Mouse (Mus musculus) kidney, embryonic 15.5 days (tissue): ENCODE data around the gene Clpx. TPM values are rescaled to one million over a fixed set of nuclear protein-coding genes. Genes with fewer than 3 reads are reported as not detected.

Experiments used
- ATAC-seq: fragments of 200-750 bp; cut with Nextera tagmentation; replicated peaks from 2 replicates; pipeline ENCODE4 v1.8.0; 2017; ENCODE audit warnings: moderate TSS enrichment; ENCODE audit not compliant: low FRiP score
- H3K27ac ChIP-seq: fragments of 300-500 bp; sonication (generic); 2 replicates; pipeline ENCODE4 v1.5.1; 2015; ENCODE audit warnings: mild to moderate bottlenecking, inconsistent platforms
- H3K27me3 ChIP-seq: fragments of 300-500 bp; sonication (generic); 2 replicates; pipeline ENCODE4 v1.6.1; 2015; ENCODE audit warnings: inconsistent platforms
- H3K36me3 ChIP-seq: fragments of 300-500 bp; sonication (generic); 2 replicates; pipeline ENCODE4 v1.6.1; 2015; ENCODE audit warnings: inconsistent platforms
- H3K4me1 ChIP-seq: fragments of 300-500 bp; sonication (generic); 2 replicates; pipeline ENCODE4 v1.6.1; 2015; ENCODE audit warnings: inconsistent platforms
- H3K4me2 ChIP-seq: fragments of 300-500 bp; sonication (generic); 2 replicates; pipeline ENCODE4 v1.6.1; 2015; ENCODE audit warnings: moderate library complexity, mild to moderate bottlenecking, inconsistent platforms
- H3K4me3 ChIP-seq: fragments of 300-500 bp; sonication (generic); replicated peaks from 2 replicates; pipeline ENCODE4 v1.5.1; 2015; ENCODE audit warnings: mild to moderate bottlenecking, inconsistent platforms
- H3K9ac ChIP-seq: fragments of 300-500 bp; sonication (generic); 2 replicates; pipeline ENCODE4 v1.6.1; 2015; ENCODE audit warnings: mild to moderate bottlenecking, inconsistent platforms
- H3K9me3 ChIP-seq: fragments of 300-500 bp; sonication (generic); replicated peaks from 2 replicates; pipeline ENCODE4 v1.6.1; 2016; ENCODE audit warnings: inconsistent platforms
- WGBS: fragments of 180-500 bp; shearing (Covaris S2); methylation state at CpG from one replicate; pipeline ENCODE4 v1.1.7; 2015; ENCODE audit warnings: mixed read lengths; 5-methylcytosine and 5-hydroxymethylcytosine counted together
- polyA plus RNA-seq: library from polyadenylated mRNA; unstranded; fragments of >200 nt; fragmentation: Nextera tagmentation; extraction: Ambion mirVana; gene quantifications from 2 replicates; pipeline ENCODE4 v1.2.1, GENCODE M21; 2015

Clpx gene
- polyA plus RNA-seq, 1 experiment from 2014 or later = 50.6 TPM

DNA sequence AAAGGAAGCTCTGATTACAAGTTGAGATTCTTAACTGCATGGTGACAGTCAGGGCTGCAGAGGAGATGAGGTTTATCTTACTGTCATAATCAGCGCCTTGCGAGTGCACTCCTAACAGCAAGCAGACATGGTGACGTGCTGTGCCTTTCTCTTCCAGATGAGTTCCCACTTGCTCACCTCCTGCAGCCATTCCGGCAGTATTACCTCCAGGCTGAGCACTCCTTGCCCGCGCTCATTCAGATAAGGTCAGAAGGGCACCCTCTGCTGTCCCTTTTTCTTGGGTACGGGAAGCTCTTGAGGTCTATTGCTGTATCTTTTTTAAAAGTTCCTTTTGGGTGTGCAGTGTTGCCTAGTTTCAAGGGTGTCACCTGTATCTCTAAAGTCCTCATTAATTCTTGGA lies 62.5 kb downstream of the Clpx start:
- no peaks in the 10 kb centered on the region for H3K27me3 ChIP-seq
- no peak overlapping the region for H3K4me2 ChIP-seq
- no peak overlapping the region for H3K4me3 ChIP-seq
- H3K36me3 ChIP-seq = peaks cover 74% of the 10 kb centered on the region
- H3K4me1 ChIP-seq = no peaks in the 10 kb centered on the region
- no peaks in the 10 kb centered on the region for H3K9me3 ChIP-seq
- WGBS = 87% methylated on average over 7 of the region's 7 CpGs
- ATAC-seq = no peak
- no peak overlapping the region for H3K27ac ChIP-seq
- H3K9ac ChIP-seq = no peak overlapping the region

DNA sequence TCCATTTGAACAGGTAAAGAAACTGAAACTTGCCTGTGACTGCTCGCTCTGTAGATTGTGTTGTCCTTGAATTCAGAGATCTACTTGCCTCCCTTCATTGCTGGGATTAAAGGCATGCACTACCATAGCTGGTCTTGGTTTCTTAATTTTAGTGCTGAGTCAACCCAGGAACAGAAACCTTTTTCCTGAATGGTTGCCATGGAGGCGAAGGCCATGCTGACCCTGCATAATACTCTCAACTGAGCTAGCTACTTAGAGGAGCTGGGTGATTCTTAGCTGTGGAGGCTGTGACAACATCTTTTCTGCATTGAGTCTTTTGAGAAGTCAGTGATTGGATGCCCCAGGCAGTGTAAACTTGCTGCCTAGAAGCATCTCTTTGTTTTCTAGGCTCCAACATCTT lies 62.9 kb downstream of the Clpx start:
- 96% methylated on average over 2 of the region's 2 CpGs for WGBS
- Histone ChIP-seq H3K27me3 (no peaks in the 10 kb centered on the region), H3K27ac (no peak overlapping the region), H3K9ac (no peak overlapping the region), H3K9me3 (no peaks in the 10 kb centered on the region), H3K4me2 (no peak overlapping the region), H3K4me1 (no peaks in the 10 kb centered on the region), H3K4me3 (no peak overlapping the region), H3K36me3 (peaks cover 78% of the 10 kb centered on the region)
- no peak for ATAC-seq

DNA sequence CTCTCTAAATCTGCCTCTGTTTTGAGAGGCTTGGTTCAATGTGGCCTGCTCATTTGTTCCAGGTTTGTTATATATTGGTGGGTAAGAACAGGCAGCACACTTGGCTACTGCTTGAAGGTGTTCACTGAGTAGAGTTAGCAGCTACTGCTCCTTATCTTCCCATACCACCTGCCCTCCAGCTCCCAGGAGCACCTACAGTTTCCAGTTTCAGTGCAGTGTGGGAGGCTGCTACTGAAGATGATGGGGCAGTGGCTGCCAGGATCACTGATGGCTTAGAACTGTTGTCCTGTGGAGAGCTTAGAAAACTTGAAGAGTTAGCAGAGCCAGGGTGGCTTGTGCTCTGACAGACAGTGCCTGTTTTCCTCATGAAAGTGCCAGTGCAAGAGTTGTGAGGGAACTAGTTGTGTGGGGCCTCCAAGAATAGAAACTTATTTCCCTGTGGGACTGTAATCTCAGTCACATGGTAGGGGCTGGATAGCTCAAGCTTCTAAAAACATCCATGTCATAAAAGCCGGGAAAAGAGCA lies 65.0 kb downstream of the Clpx start:
- peaks cover 5% of the 10 kb centered on the region; the same call in 1 of the 2 replicates for H3K4me1 ChIP-seq
- H3K9ac ChIP-seq = no peak overlapping the region
- no peak for ATAC-seq
- H3K4me2 ChIP-seq = no peak overlapping the region
- WGBS = 88% methylated on average over 1 of the region's 1 CpGs
- peaks cover 84% of the 10 kb centered on the region for H3K36me3 ChIP-seq
- no peaks in the 10 kb centered on the region for H3K27me3 ChIP-seq
- H3K27ac ChIP-seq = no peak overlapping the region
- H3K4me3 ChIP-seq = no peak overlapping the region
- H3K9me3 ChIP-seq = no peaks in the 10 kb centered on the region

DNA sequence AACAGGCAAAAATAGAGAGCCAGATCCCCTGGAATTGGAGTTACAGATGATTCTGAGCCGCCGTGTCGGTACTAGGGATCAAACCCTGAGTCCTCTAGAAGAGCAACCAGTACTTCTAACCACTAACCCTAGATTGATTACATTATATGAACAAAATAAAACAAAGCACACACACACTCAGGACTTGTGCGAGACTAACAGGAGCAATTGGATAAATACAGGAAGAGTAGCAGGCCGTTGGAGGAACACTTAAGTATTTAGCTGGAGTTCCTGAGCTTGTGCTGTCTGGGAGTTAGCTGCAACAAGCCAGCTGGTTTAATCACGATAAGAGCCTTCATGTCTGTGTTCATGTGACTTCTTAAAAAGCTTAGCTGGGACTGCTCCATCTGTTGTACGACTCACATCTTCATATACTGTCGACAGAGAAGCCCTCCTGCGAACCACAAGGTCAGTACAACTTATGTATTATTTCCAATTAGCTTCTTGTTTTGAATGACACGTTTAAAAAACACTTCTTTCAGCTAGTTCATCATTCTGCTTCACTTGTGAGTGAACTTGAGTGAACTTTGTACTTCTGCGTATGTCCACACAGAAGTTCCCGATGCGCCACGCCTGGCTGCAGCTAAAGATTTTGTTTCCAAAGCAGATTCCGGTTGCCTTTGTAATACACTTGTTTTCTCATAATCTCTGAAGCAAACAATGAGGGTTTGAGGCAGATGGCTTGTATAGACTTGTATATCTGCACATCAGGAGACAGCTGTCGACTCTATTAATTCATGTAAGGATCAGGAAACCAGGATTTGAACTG lies 66.8 kb downstream of the Clpx start, which contains the start of gene Ubap1l:
Ubap1l (plus strand) TSS at position 401 of the 808 bp plus-strand sequence.
- H3K36me3 ChIP-seq = peaks cover 74% of the 10 kb centered on the region
- ATAC-seq = no peak

DNA sequence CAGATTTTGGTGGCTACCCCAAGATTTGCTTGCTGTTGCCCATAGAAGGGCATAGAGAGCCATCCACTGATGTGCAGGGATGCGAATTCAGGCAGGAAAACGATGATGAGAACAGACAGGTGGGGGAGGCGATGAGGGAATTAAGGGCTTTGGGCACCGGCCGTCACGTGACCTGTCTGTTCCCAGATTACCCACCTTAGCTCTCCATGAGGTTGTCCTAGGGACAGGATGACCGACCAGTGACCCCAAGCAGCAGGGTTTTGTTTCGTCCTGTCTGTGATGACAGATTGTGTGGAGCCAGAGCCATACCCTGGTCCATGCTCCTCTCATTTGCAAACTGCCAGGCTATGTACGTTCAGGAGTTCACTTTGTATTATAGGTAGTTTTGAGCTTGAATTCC lies 69.6 kb downstream of the Clpx start:
- Histone ChIP-seq H3K9me3 (no peaks in the 10 kb centered on the region), H3K27me3 (no peaks in the 10 kb centered on the region), H3K4me3 (no peak overlapping the region), H3K36me3 (peaks cover 46% of the 10 kb centered on the region), H3K27ac (no peak overlapping the region), H3K9ac (no peak overlapping the region), H3K4me1 (peaks cover 5% of the 10 kb centered on the region; the same call in 1 of the 2 replicates), H3K4me2 (no peak overlapping the region)
- no peak for ATAC-seq
- WGBS = 33% methylated on average over 9 of the region's 9 CpGs

More for the DNA sequence above, 66.8 kb downstream of the Clpx start, which contains the start of gene Ubap1l:
- 89% methylated on average over 16 of the region's 16 CpGs for WGBS
- Histone ChIP-seq H3K9me3 (no peaks in the 10 kb centered on the region), H3K9ac (no peak within 1 kb of the TSS), H3K4me2 (no peak within 1 kb of the TSS), H3K27ac (no peak within 1 kb of the TSS), H3K27me3 (no peaks in the 10 kb centered on the region), H3K4me1 (peaks cover 5% of the 10 kb centered on the region; the same call in 1 of the 2 replicates), H3K4me3 (no peak within 1 kb of the TSS)

DNA sequence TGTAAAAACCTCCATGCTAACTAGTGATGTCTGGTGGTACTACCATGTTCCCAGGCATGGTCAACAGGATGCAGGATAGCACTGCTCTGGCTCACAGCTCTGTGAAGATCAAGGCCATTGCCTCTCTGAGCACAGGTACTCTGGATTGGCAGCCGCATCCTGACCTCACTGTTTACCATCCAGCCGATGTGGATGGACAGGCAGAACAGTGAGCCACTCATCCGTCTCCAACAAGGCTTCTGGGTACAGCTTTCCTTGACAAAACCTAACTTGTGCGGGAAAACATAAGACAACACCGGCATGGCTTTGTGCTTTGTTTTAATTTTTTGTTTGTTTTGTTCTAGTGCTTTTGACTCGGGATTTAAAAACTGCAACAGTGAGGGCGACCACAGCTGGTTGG lies 71.7 kb downstream of the Clpx start:
- Histone ChIP-seq H3K9ac (no peak overlapping the region), H3K4me3 (no peak overlapping the region), H3K36me3 (peaks cover 26% of the 10 kb centered on the region), H3K27me3 (no peaks in the 10 kb centered on the region), H3K4me1 (peaks cover 5% of the 10 kb centered on the region; the same call in 1 of the 2 replicates), H3K4me2 (no peak overlapping the region), H3K9me3 (no peaks in the 10 kb centered on the region), H3K27ac (no peak overlapping the region)
- ATAC-seq = no peak
- WGBS = 89% methylated on average over 7 of the region's 7 CpGs

DNA sequence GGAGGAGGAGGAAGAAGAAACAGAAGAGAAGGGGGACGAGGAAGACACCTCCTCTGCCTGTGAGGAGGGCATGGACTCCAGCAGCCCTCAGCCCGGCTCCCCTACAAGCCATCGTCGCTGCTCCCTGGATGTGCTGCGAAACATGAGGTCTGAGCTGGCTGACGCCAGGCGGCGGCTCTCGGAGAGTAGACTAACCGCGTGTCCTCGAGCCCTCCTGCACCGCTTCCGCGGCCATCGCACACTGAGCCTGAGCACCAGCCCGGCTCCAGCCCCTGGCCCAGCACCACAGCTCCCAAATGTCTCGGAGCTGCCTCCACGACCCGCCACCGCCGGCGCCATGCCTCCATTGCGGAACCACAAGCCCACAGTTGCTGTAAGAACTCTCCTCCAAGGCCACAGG lies 77.7 kb downstream of the Clpx start:
- H3K36me3 ChIP-seq = 0 out of 2 replicates have a peak, but pooled peaks cover 4% of the 10 kb centered on the region
- 82% methylated on average over 24 of the region's 24 CpGs for WGBS
- H3K27ac ChIP-seq = no peak overlapping the region
- H3K4me2 ChIP-seq = no peak overlapping the region
- no peaks in the 10 kb centered on the region for H3K27me3 ChIP-seq
- H3K9ac ChIP-seq = no peak overlapping the region
- ATAC-seq = no peak
- no peaks in the 10 kb centered on the region for H3K9me3 ChIP-seq
- no peak overlapping the region for H3K4me3 ChIP-seq
- H3K4me1 ChIP-seq = no peaks in the 10 kb centered on the region

DNA sequence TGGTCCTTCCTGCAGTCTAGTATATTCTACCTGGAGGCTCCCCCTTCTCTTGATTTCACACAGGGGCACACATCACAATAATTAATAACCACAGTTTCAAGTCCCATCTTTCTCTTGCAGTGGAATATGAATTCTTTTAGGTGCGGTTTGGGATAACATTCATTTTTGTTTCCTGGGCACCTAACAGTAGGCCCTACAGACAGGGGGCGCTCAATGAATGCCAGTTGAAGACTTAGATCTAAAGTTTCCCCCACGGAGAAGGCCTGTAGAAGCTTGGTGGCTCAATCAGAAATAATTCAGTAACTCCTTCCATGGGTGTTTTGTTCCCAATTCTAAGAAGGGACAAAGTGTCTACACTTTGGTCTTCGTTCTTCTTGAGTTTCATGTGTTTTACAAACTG lies 78.4 kb downstream of the Clpx start:
- H3K9me3 ChIP-seq = no peaks in the 10 kb centered on the region
- H3K36me3 ChIP-seq = 0 out of 2 replicates have a peak, but pooled peaks cover 6% of the 10 kb centered on the region
- H3K27me3 ChIP-seq = no peaks in the 10 kb centered on the region
- WGBS = 72% methylated on average over 4 of the region's 4 CpGs
- no peak overlapping the region for H3K4me3 ChIP-seq
- no peak overlapping the region for H3K27ac ChIP-seq
- H3K9ac ChIP-seq = no peak overlapping the region
- no peak for ATAC-seq
- no peaks in the 10 kb centered on the region for H3K4me1 ChIP-seq
- no peak overlapping the region for H3K4me2 ChIP-seq

DNA sequence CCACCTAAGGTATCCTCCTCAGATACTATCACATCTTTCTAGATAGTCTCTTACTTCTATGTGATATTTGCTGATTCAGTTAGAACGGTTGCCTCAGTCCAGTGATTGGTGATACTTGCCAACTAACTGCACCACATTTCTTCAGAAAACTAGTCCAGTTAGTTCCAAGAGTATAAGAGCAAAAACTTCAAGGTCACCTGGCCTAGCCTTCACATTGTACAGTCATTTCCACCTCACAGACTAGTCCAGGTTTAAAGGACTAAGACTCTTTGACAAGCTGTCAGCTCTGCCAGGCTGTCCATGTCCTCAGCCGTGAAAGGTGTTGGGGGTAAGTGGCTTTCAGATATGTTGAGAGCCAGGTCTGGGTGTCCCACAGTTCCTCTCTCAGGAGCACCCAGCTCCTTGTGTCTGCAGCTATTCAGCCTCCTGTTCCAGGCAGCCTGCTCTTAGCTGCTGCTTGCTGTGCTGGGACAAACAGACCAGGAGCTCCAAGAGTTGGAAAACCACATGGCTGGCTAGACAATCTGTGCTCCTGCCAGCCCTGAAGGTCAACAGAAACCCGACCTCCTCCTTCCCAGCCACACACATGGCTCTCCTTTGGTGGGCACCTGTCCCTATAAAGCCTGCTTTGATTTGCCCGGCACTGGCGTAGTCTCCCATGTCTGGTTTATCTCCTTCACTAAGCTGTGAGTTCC lies 80.6 kb downstream of the Clpx start:
- Histone ChIP-seq H3K27ac (no peak overlapping the region), H3K4me2 (no peak overlapping the region), H3K4me1 (no peaks in the 10 kb centered on the region), H3K9me3 (no peaks in the 10 kb centered on the region), H3K36me3 (0 out of 2 replicates have a peak, but pooled peaks cover 6% of the 10 kb centered on the region), H3K9ac (no peak overlapping the region), H3K27me3 (no peaks in the 10 kb centered on the region), H3K4me3 (no peak overlapping the region)
- 76% methylated on average over 5 of the region's 5 CpGs for WGBS
- no peak for ATAC-seq

DNA sequence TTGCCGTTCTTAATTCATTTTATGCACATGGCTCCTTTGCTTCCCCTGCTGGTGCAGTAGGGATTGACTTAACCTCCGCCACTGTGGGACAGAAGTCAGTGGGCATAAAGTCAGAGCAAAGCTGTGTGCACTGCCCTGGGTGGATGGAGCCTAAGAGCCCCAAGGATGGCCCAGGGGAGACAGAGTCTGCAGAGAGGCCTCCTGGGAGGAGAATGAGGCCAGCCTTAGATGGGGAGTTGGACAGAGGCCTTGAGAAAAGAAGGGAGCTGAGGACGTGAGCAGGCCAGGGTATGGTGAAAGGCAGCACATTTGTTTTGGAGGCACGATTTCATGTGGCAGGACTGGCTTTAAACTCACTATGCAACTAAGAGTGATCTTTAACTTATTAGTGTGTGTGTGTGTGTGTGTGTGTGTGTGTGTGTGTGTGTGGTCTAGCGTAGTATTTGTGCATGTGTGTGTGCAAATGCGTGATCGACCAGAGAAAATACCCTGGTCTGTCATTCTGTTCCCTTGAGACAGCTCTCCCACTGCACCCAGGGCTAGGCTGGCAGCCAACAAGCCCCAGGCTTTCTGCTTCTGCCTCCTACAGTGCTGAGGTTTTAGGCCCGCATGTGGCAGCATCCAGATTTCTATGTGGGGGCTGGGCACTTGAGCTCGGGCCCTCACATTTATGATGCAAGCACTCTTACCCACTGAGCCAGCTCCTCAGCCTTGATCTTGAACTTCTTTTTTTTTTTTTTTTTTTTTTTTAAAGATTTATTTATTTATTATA lies 81.3 kb downstream of the Clpx start:
- Histone ChIP-seq H3K27ac (no peak overlapping the region), H3K4me2 (no peak overlapping the region), H3K36me3 (0 out of 2 replicates have a peak, but pooled peaks cover 6% of the 10 kb centered on the region), H3K4me1 (no peaks in the 10 kb centered on the region), H3K9ac (no peak overlapping the region), H3K27me3 (no peaks in the 10 kb centered on the region), H3K9me3 (no peaks in the 10 kb centered on the region), H3K4me3 (no peak overlapping the region)
- ATAC-seq = no peak
- 80% methylated on average over 9 of the region's 9 CpGs for WGBS
